Mouse (Mus musculus) embryonic facial prominence, embryonic 11.5 days (tissue): ENCODE data around the gene Dlgap1. TPM values are rescaled to one million over a fixed set of nuclear protein-coding genes. Genes with fewer than 3 reads are reported as not detected.

Experiments used
- ATAC-seq: fragments of 200-750 bp; cut with Nextera tagmentation; replicated peaks from 2 replicates; pipeline ENCODE4 v1.8.0; 2017; ENCODE audit warnings: low read depth; ENCODE audit not compliant: insufficient number of reproducible peaks, low FRiP score, low TSS enrichment
- DNase-seq: peaks from one replicate; pipeline ENCODE4 v3.0.0-alpha.2; 2015; ENCODE audit warnings: low spot score
- H3K27ac ChIP-seq: fragments of 300-500 bp; sonication (generic); replicated peaks from 2 replicates; pipeline ENCODE4 v1.5.1; 2014; ENCODE audit warnings: mild to moderate bottlenecking, low read depth, low read length, control low read depth
- H3K27me3 ChIP-seq: fragments of 300-500 bp; sonication (generic); 2 replicates; pipeline ENCODE4 v1.6.1; 2014; ENCODE audit warnings: mild to moderate bottlenecking, low read length, moderate library complexity, mixed read lengths; ENCODE audit not compliant: control insufficient read depth, insufficient read depth
- H3K36me3 ChIP-seq: fragments of 300-500 bp; sonication (generic); replicated peaks from 2 replicates; pipeline ENCODE4 v1.6.1; 2014; ENCODE audit warnings: low read depth, mild to moderate bottlenecking, low read length, moderate library complexity, mixed read lengths; ENCODE audit not compliant: control insufficient read depth, insufficient read depth
- H3K4me1 ChIP-seq: fragments of 300-500 bp; sonication (generic); 2 replicates; pipeline ENCODE4 v1.6.1; 2014; ENCODE audit warnings: low read length, mixed read lengths; ENCODE audit not compliant: control insufficient read depth, insufficient read depth
- H3K4me2 ChIP-seq: fragments of 300-500 bp; sonication (generic); 2 replicates; pipeline ENCODE4 v1.6.1; 2014; ENCODE audit warnings: low read depth, mild to moderate bottlenecking, control low read depth, low read length, moderate library complexity
- H3K4me3 ChIP-seq: fragments of 300-500 bp; sonication (generic); 2 replicates; pipeline ENCODE4 v1.5.1; 2014; ENCODE audit warnings: low read depth, low read length, control low read depth
- H3K9ac ChIP-seq: fragments of 300-500 bp; sonication (generic); replicated peaks from 2 replicates; pipeline ENCODE4 v1.6.1; 2014; ENCODE audit warnings: mild to moderate bottlenecking, control low read depth, low read length
- H3K9me3 ChIP-seq: fragments of 300-500 bp; sonication (generic); replicated peaks from 2 replicates; pipeline ENCODE4 v1.6.1; 2016; ENCODE audit warnings: mild to moderate bottlenecking, low read length, inconsistent platforms, mixed read lengths; ENCODE audit not compliant: control insufficient read depth
- WGBS: fragments of 180-500 bp; shearing (Covaris S2); extraction: QIAGEN DNeasy Blood & Tissue Kit; methylation state at CpG from one replicate; pipeline ENCODE4 v1.1.7; 2014; 5-methylcytosine and 5-hydroxymethylcytosine counted together
- polyA plus RNA-seq: library from polyadenylated mRNA; unstranded; fragments of >200 nt; fragmentation: Nextera tagmentation; extraction: Ambion mirVana; gene quantifications from 2 replicates; pipeline ENCODE4 v1.2.1, GENCODE M21; 2014

The Dlgap1 gene
- polyA plus RNA-seq, 1 experiment from 2014 or later: 2.4 TPM

DNA sequence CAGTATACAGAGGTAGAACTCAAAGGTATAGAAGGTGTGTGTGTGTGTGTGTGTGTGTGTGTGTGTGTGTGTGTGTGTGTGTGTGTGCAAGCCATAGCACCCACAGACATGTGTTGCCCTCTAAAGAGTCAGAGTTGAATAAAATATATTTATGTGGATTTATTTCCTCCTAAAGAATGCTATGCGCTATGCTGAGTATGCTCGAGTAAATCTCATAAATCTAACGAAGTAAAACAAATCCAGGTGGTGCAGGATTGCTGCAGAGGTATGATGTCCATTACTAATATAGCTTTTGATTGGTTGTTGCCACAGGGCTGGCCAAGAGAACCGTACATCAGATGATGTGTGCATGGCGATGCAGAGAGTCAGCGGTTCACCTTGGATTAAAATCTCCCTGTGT is 222.4 kb downstream of the Dlgap1 start:
- H3K9me3 ChIP-seq: no peaks in the 10 kb centered on the region
- H3K27ac ChIP-seq: no peak overlapping the region
- WGBS: 83% methylated on average over 6 of the region's 6 CpGs
- no peaks in the 10 kb centered on the region for H3K27me3 ChIP-seq
- H3K4me3 ChIP-seq: no peak overlapping the region
- no peak overlapping the region for H3K4me2 ChIP-seq
- ATAC-seq (no peak), DNase-seq (no peak)
- no peaks in the 10 kb centered on the region for H3K4me1 ChIP-seq
- H3K36me3 ChIP-seq: no peaks in the 10 kb centered on the region
- H3K9ac ChIP-seq: no peak overlapping the region

DNA sequence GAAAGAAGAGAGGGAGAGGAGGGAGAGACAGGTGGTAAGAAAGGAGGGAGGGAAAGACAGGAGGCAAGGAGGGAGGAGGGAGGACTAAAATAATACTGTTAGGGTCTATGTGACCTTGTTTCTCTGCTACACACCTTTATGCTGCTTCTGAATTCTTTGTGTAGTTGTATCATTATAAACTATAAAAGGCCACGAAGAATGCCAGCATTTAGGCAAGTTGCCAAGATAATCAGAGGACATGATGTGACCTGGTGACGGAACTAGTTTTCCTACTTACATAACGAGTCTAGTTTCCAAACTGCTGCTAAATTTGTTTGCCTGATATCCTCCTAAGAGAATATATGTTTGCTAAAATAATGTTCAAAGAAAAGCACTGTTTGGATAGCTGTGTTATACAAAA is 254.0 kb downstream of the Dlgap1 start:
- 78% methylated on average over 3 of the region's 3 CpGs for WGBS
- H3K4me2 ChIP-seq: no peak overlapping the region
- H3K36me3 ChIP-seq: no peaks in the 10 kb centered on the region
- H3K27me3 ChIP-seq: no peaks in the 10 kb centered on the region
- ATAC-seq (no peak), DNase-seq (no peak)
- H3K27ac ChIP-seq: no peak overlapping the region
- no peaks in the 10 kb centered on the region for H3K9me3 ChIP-seq
- H3K4me1 ChIP-seq: no peaks in the 10 kb centered on the region
- no peak overlapping the region for H3K4me3 ChIP-seq
- H3K9ac ChIP-seq: no peak overlapping the region

DNA sequence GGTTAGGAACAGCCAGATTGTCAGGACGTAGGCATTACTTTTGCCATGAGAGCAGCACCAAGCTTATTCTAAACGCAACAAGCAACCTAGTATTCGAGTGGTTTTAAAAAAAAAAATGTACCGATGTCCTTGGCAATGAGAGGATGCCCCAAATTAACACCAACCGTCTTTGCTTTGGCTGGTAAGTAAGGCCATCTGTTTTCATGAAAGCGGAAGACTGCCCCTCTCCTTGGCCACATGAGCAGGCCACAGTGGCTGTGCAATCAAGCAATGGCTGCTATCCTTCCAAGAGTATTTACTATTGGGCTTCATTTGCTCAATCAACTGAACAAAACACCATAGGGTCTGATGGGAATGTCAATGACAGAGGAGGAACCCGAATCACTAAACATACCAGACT is 278.5 kb downstream of the Dlgap1 start:
- 54% methylated on average over 7 of the region's 7 CpGs for WGBS
- ATAC-seq (no peak), DNase-seq (no peak)
- no peak overlapping the region for H3K27ac ChIP-seq
- H3K36me3 ChIP-seq: no peaks in the 10 kb centered on the region
- no peaks in the 10 kb centered on the region for H3K9me3 ChIP-seq
- H3K4me2 ChIP-seq: no peak overlapping the region
- no peaks in the 10 kb centered on the region for H3K4me1 ChIP-seq
- H3K9ac ChIP-seq: no peak overlapping the region
- no peaks in the 10 kb centered on the region for H3K27me3 ChIP-seq
- H3K4me3 ChIP-seq: no peak overlapping the region

DNA sequence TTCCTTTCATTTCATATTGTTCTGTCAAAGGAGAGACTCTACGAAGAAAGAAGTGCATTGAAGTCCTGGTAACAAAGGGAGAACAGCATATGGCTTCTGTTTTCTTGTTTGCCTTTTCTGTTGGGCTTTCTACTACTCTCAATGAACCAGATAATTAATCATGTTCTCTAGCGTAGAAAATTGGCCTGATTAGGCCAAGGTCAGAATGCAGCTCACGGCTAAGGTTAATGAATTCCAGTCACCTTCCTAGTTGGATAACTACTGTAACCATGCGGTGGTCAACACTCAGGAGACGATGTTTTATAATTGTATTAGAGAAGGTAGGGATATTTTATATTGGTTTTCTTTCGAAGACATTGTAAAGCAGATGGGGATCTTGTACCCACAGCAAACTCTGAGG is 279.4 kb downstream of the Dlgap1 start:
- Histone ChIP-seq H3K36me3 (no peaks in the 10 kb centered on the region), H3K4me3 (no peak overlapping the region), H3K4me1 (no peaks in the 10 kb centered on the region), H3K9ac (no peak overlapping the region), H3K27me3 (no peaks in the 10 kb centered on the region), H3K27ac (no peak overlapping the region), H3K4me2 (no peak overlapping the region), H3K9me3 (no peaks in the 10 kb centered on the region)
- no peak for ATAC-seq
- WGBS: 31% methylated on average over 6 of the region's 6 CpGs
- DNase-seq: peak; percentile 30

DNA sequence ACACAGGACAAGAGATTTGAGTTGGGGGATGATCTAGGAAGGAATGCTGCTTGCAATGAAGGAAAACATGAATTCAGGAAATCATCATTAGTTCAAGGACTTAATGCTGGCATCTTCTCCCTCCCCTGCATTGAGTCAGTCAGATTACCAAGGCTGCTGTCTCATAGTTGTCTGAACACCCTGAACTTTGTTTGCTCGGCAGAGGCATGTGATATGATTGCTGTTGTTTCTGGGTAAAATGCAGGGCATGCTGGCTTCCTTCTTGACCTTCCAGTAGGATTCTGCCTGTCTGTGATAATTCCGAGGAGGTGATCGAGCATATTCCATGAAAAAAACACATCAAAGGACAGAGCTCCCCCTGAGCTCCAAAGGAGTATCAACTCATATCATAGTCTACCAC is 283.6 kb downstream of the Dlgap1 start:
- Histone ChIP-seq H3K4me2 (no peak overlapping the region), H3K36me3 (no peaks in the 10 kb centered on the region), H3K4me3 (no peak overlapping the region), H3K9me3 (no peaks in the 10 kb centered on the region), H3K9ac (no peak overlapping the region), H3K4me1 (no peaks in the 10 kb centered on the region), H3K27ac (no peak overlapping the region), H3K27me3 (no peaks in the 10 kb centered on the region)
- 86% methylated on average over 3 of the region's 3 CpGs for WGBS
- ATAC-seq (no peak), DNase-seq (no peak)

DNA sequence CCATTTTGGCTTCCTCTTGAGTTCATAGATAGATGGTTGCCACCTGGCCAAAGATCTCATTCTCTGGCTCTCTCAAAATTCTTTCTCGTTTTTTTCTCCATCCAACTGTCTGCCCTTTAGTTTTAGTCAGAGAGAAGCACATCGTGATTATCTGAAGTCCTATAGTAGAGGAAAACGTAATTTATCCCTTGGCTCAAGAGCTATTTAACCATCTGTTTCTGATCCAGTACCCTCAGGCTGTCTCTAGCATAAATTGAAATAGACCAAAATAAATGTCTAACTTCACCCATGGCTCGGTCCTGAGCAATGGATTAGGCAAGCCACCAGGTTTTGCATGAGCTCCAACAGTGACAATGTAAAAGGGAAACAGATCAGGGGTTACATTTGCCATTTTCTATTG is 287.5 kb downstream of the Dlgap1 start:
- H3K4me2 ChIP-seq: no peak overlapping the region
- ATAC-seq (no peak), DNase-seq (no peak)
- no peaks in the 10 kb centered on the region for H3K4me1 ChIP-seq
- 64% methylated on average over 4 of the region's 4 CpGs for WGBS
- no peak overlapping the region for H3K27ac ChIP-seq
- H3K9ac ChIP-seq: no peak overlapping the region
- H3K4me3 ChIP-seq: no peak overlapping the region
- H3K36me3 ChIP-seq: no peaks in the 10 kb centered on the region
- H3K27me3 ChIP-seq: no peaks in the 10 kb centered on the region
- H3K9me3 ChIP-seq: no peaks in the 10 kb centered on the region

DNA sequence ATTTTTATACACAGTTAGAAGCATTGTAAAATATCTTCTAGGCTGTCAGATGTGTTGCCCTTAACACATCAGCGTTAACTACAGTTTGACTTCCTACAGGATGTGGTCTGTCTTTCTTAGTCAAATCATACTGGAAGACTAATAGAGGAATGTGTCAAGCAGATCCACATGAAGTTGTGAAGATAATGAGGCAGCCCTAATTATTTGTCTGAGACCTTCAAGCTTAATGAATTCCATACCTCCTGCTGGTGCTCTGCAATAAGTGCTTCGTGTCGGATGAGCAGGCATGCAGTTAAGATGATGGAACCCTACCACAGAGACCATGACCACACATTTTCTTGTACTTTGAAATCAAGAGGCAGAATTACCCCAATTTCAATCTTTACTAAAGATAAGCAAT is 294.3 kb downstream of the Dlgap1 start:
- Histone ChIP-seq H3K9ac (no peak overlapping the region), H3K27me3 (no peaks in the 10 kb centered on the region), H3K4me2 (no peak overlapping the region), H3K9me3 (no peaks in the 10 kb centered on the region), H3K36me3 (no peaks in the 10 kb centered on the region), H3K4me3 (no peak overlapping the region), H3K4me1 (no peaks in the 10 kb centered on the region), H3K27ac (no peak overlapping the region)
- no peak for ATAC-seq
- 78% methylated on average over 3 of the region's 3 CpGs for WGBS
- no peak for DNase-seq

DNA sequence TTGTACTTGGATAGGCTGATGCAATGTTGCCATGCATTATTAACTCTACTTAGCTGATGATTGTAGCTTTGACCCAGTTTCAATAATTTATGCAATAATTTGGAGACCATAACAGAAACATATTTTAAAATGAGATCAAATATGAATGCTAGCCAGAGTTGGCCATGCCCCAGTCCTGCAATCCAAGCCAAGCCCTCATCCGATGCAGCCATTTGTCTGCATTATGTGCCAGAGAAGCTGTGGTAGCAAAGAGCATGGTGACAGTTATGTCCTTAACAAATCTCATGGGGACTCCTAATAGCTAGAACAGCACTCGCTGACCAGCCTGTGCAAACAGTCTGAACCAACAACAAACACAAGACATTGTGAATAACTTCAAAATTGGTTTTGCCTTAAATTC is 303.3 kb downstream of the Dlgap1 start:
- Histone ChIP-seq H3K36me3 (no peaks in the 10 kb centered on the region), H3K9ac (no peak overlapping the region), H3K9me3 (no peaks in the 10 kb centered on the region), H3K4me1 (no peaks in the 10 kb centered on the region), H3K27ac (no peak overlapping the region), H3K27me3 (no peaks in the 10 kb centered on the region), H3K4me3 (no peak overlapping the region), H3K4me2 (no peak overlapping the region)
- no peak for DNase-seq
- WGBS: 76% methylated on average over 2 of the region's 2 CpGs
- no peak for ATAC-seq

DNA sequence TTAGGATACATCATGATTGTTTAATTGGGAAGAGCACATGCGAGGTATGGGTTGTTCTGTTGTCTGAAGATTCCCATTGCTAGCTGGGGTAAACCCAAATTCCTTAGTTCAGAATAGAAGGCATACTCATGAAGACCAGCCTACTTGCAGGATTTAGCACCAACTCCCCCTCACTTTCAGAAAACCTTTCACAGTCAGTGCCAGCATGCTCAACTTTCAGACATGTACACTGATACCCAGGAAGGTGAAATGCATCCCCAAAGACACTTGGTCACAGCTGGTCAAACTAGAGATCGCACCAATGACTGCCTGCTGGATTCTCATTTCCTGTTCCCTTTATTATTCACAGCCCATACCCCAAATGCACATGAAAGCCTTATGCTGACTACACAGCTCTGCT is 318.8 kb downstream of the Dlgap1 start:
- H3K4me1 ChIP-seq: no peaks in the 10 kb centered on the region
- ATAC-seq: no peak
- 89% methylated on average over 2 of the region's 2 CpGs for WGBS
- H3K36me3 ChIP-seq: no peaks in the 10 kb centered on the region
- no peak overlapping the region for H3K27ac ChIP-seq
- no peak overlapping the region for H3K4me2 ChIP-seq
- H3K27me3 ChIP-seq: no peaks in the 10 kb centered on the region
- no peak overlapping the region for H3K4me3 ChIP-seq
- no peak for DNase-seq
- no peaks in the 10 kb centered on the region for H3K9me3 ChIP-seq
- H3K9ac ChIP-seq: no peak overlapping the region
